Mouse (Mus musculus) midbrain, embryonic 16.5 days (tissue): ENCODE data around the gene Prim2. TPM values are rescaled to one million over a fixed set of nuclear protein-coding genes. Genes with fewer than 3 reads are reported as not detected.

ENCODE experiments used
- ATAC-seq: fragments of 200-750 bp; cut with Nextera tagmentation; 2 replicates; pipeline ENCODE4 v1.8.0; 2017; ENCODE audit warnings: moderate TSS enrichment
- H3K27ac ChIP-seq: fragments of 300-500 bp; sonication (generic); 2 replicates; pipeline ENCODE4 v1.5.1; 2014; ENCODE audit warnings: mild to moderate bottlenecking, low read length, mixed read lengths
- H3K27me3 ChIP-seq: fragments of 300-500 bp; sonication (generic); 2 replicates; pipeline ENCODE4 v1.6.1; 2014; ENCODE audit warnings: low read depth, low read length, mixed read lengths; ENCODE audit not compliant: control insufficient read depth, insufficient read depth
- H3K36me3 ChIP-seq: fragments of 300-500 bp; sonication (generic); 2 replicates; pipeline ENCODE4 v1.6.1; 2014; ENCODE audit warnings: mild to moderate bottlenecking, low read length, moderate library complexity, mixed read lengths; ENCODE audit not compliant: control insufficient read depth, insufficient read depth
- H3K4me1 ChIP-seq: fragments of 300-500 bp; sonication (generic); 2 replicates; pipeline ENCODE4 v1.6.1; 2014; ENCODE audit warnings: mild to moderate bottlenecking, low read length, mixed read lengths; ENCODE audit not compliant: control insufficient read depth, insufficient read depth
- H3K4me2 ChIP-seq: fragments of 300-500 bp; sonication (generic); 2 replicates; pipeline ENCODE4 v1.6.1; 2014; ENCODE audit warnings: mild to moderate bottlenecking, low read length, mixed read lengths
- H3K4me3 ChIP-seq: fragments of 300-500 bp; sonication (generic); 2 replicates; pipeline ENCODE4 v1.5.1; 2014; ENCODE audit warnings: low read depth, mild to moderate bottlenecking, low read length, moderate library complexity, mixed read lengths
- H3K9ac ChIP-seq: fragments of 300-500 bp; sonication (generic); 2 replicates; pipeline ENCODE4 v1.6.1; 2014; ENCODE audit warnings: low read depth, low read length, mixed read lengths
- H3K9me3 ChIP-seq: fragments of 300-500 bp; sonication (generic); replicated peaks from 2 replicates; pipeline ENCODE4 v1.6.1; 2014; ENCODE audit warnings: mild to moderate bottlenecking, low read length, mixed read lengths; ENCODE audit not compliant: control insufficient read depth, poor library complexity, severe bottlenecking
- WGBS: fragments of 180-500 bp; shearing (Covaris S2); extraction: QIAGEN DNeasy Blood & Tissue Kit; methylation state at CpG from one replicate; pipeline ENCODE4 v1.1.7; 2014; 5-methylcytosine and 5-hydroxymethylcytosine counted together
- polyA plus RNA-seq: library from polyadenylated mRNA; unstranded; fragments of >200 nt; fragmentation: Nextera tagmentation; extraction: Ambion mirVana; gene quantifications from 2 replicates; pipeline ENCODE4 v1.2.1, GENCODE M21; 2015

Prim2 gene
- polyA plus RNA-seq, 1 experiment from 2014 or later = 21.4 TPM

DNA sequence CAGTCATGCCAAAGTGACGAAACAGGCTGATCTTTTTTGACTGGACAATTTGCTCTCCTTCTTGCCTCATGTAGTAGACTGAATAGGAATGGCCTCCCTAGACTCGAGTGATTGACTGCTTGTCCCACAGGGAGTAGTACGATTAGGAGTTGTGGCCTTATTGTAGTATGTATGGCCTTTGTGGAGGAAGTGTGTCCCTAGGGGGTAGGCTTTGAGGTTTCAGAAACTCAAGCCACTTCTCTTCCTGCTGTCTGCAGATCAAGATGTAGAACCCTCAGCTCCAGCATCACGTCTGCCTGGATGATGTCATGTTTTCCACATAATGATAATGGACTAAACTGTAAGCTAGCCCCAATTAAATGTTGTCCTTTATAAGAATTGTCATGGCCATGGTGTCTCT is 222.4 kb downstream of the Prim2 start:
- no peak for ATAC-seq
- no peaks in the 10 kb centered on the region for H3K9me3 ChIP-seq
- no peak overlapping the region for H3K4me2 ChIP-seq
- WGBS = 81% methylated on average over 4 of the region's 4 CpGs
- H3K9ac ChIP-seq = no peak overlapping the region
- no peaks in the 10 kb centered on the region for H3K36me3 ChIP-seq
- no peak overlapping the region for H3K27ac ChIP-seq
- H3K4me3 ChIP-seq = no peak overlapping the region
- no peaks in the 10 kb centered on the region for H3K4me1 ChIP-seq
- H3K27me3 ChIP-seq = no peaks in the 10 kb centered on the region

- no peaks in the 10 kb centered on the region for H3K27me3 ChIP-seq
- H3K27ac ChIP-seq = no peak overlapping the region
- no peak overlapping the region for H3K4me3 ChIP-seq
- no peaks in the 10 kb centered on the region for H3K4me1 ChIP-seq
- no peak overlapping the region for H3K9ac ChIP-seq
- WGBS = 88% methylated on average over 2 of the region's 2 CpGs
- no peaks in the 10 kb centered on the region for H3K36me3 ChIP-seq
- H3K4me2 ChIP-seq = no peak overlapping the region
- no peaks in the 10 kb centered on the region for H3K9me3 ChIP-seq
- ATAC-seq = no peak
These were observed 233.4 kb downstream of the Prim2 start for GRCm38 (mm10) chr1:33436167-33436566.

Other genes with a start within 250 kb of the Prim2 start
- 33.3 and 35.9 TPM in 2 replicates for gene Rab23, start 50.1 kb upstream of the Prim2 start, polyA plus RNA-seq
- 22.5 and 23.0 TPM in 2 replicates for gene Bag2, start 88.0 kb upstream of the Prim2 start, polyA plus RNA-seq
- gene Zfp451, start 144.8 kb upstream of the Prim2 start, polyA plus RNA-seq = 44.2 and 51.2 TPM in 2 replicates
- gene Bend6, start 238.0 kb upstream of the Prim2 start, polyA plus RNA-seq = 58.9 and 76.0 TPM in 2 replicates
- 36.1 and 39.9 TPM in 2 replicates for gene Dst, start 238.4 kb upstream of the Prim2 start, polyA plus RNA-seq